Mouse (Mus musculus) embryonic facial prominence, embryonic 10.5 days (tissue): ENCODE results near the gene Olfr957. TPM values are rescaled to one million over a fixed set of nuclear protein-coding genes. Genes with fewer than 3 reads are reported as not detected.

Experiments used
- DNase-seq: peaks from one replicate; pipeline ENCODE4 v3.0.0-alpha.2; 2017; ENCODE audit warnings: low spot score
- H3K27ac ChIP-seq: fragments of 300-500 bp; sonication (generic); replicated peaks from 2 replicates; pipeline ENCODE4 v1.5.1; 2016; ENCODE audit warnings: mild to moderate bottlenecking
- H3K27me3 ChIP-seq: fragments of 300-500 bp; sonication (generic); replicated peaks from 2 replicates; pipeline ENCODE4 v1.6.1; 2016; ENCODE audit warnings: low read depth, mild to moderate bottlenecking; ENCODE audit not compliant: poor library complexity, severe bottlenecking
- H3K36me3 ChIP-seq: fragments of 300-500 bp; sonication (generic); replicated peaks from 2 replicates; pipeline ENCODE4 v1.6.1; 2016; ENCODE audit warnings: mild to moderate bottlenecking, moderate library complexity
- H3K4me1 ChIP-seq: fragments of 300-500 bp; sonication (generic); 2 replicates; pipeline ENCODE4 v1.6.1; 2016
- H3K4me3 ChIP-seq: fragments of 300-500 bp; sonication (generic); 2 replicates; pipeline ENCODE4 v1.5.1; 2016; ENCODE audit warnings: mild to moderate bottlenecking, moderate library complexity
- H3K9me3 ChIP-seq: fragments of 300-500 bp; sonication (generic); 2 replicates; pipeline ENCODE4 v1.6.1; 2016; ENCODE audit warnings: mild to moderate bottlenecking
- WGBS: fragments of 180-500 bp; shearing (Covaris S2); methylation state at CpG from one replicate; pipeline ENCODE4 v1.1.7; 2016; 5-methylcytosine and 5-hydroxymethylcytosine counted together
- polyA plus RNA-seq: library from polyadenylated mRNA; unstranded; fragments of >200 nt; fragmentation: Nextera tagmentation; extraction: Ambion mirVana; gene quantifications from 2 replicates; pipeline ENCODE4 v1.2.1, GENCODE M21; 2016

The Olfr957 gene
- polyA plus RNA-seq = not detected in 2 replicates

DNA sequence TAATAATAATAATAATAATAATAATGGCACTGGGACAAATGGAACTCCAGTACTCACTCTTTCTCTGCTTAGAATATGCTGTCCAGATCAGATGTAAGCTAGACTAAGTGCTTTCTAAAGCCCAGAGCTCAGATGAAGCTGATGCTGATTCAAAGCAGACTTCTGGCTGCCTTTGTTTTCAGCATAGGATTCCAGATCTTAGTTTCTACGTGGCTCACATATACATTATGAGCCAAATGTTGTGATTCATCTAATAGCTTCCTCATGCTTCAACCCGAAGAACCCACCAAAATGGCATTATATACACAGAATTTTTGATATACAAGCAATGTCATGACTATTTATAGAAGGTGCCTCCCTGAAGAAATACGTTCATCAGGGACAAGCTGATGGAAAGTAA is at the start of gene Olfr957:
Gene Olfr957, minus strand, starts transcription at position 279 of the 400 bp plus-strand sequence.
- H3K36me3 ChIP-seq = no peaks in the 10 kb centered on the region
- no peaks in the 10 kb centered on the region for H3K27me3 ChIP-seq
- H3K27ac ChIP-seq = no peak within 1 kb of the TSS
- WGBS = 75% methylated on average over 3 of the region's 3 CpGs
- no peak within 1 kb of the TSS for H3K4me3 ChIP-seq
- no peaks in the 10 kb centered on the region for H3K9me3 ChIP-seq
- no peaks in the 10 kb centered on the region for H3K4me1 ChIP-seq
- no peak for DNase-seq

GRCm38 (mm10) chr9:39558349-39558647 is 42.7 kb upstream of the Olfr957 start:
- Histone ChIP-seq H3K4me1 (0 out of 2 replicates have a peak, but pooled peaks cover 5% of the 10 kb centered on the region), H3K4me3 (no peak overlapping the region), H3K36me3 (no peaks in the 10 kb centered on the region), H3K27ac (0 out of 2 replicates have a peak overlapping the region, but pooled peaks have one; percentile 21), H3K27me3 (no peaks in the 10 kb centered on the region), H3K9me3 (no peaks in the 10 kb centered on the region)
- DNase-seq = no peak

DNA sequence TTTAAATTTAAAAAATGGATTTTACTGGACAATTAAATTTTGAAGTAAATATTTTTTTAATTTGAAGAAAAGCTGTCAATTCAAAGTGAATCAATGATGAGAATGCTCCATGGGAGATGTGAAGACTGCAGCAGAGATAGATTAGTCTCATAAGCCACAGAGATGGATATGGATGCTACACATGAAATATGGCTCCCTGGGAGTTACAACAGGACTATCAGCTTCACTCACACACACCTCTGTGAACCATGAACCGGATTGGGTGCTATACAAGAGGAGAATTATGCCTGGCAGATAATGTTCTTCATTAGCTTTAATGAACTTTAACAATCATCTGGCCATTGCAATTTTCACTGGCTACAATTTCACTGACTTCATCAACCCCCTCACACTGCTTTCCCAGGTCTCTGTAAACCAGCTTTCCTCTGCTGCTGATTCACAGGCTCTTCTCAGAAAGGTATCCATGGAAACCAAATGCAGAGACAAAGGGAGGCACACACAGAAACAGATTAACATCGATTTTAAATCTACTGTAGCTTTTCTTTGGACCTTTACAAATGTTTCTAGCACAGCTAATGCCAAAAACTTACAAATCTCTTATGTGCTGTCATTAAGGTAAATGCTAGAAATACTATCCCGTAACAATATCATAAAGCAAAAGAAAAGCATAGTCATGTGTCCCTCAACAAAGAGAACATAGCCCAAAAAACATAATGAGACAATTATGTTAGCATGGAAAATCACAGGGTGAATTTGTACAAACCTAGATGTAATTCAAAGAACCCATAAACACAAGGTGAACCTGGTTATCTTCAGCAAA is 42.1 kb upstream of the Olfr957 start:
- WGBS = 58% methylated on average over 3 of the region's 3 CpGs
- Histone ChIP-seq H3K27ac (peak overlapping the region; percentile 21; the same call in 1 of the 2 replicates), H3K4me3 (no peak overlapping the region), H3K27me3 (no peaks in the 10 kb centered on the region), H3K4me1 (0 out of 2 replicates have a peak, but pooled peaks cover 5% of the 10 kb centered on the region), H3K36me3 (no peaks in the 10 kb centered on the region), H3K9me3 (no peaks in the 10 kb centered on the region)
- no peak for DNase-seq

- no peaks in the 10 kb centered on the region for H3K27me3 ChIP-seq
- no peaks in the 10 kb centered on the region for H3K9me3 ChIP-seq
- H3K4me3 ChIP-seq = no peak within 1 kb of the TSS
- H3K27ac ChIP-seq = no peak within 1 kb of the TSS
- DNase-seq = no peak
- H3K36me3 ChIP-seq = no peaks in the 10 kb centered on the region
- 73% methylated on average over 2 of the region's 2 CpGs for WGBS
- 0 out of 2 replicates have a peak, but pooled peaks cover 5% of the 10 kb centered on the region for H3K4me1 ChIP-seq
These were observed 38.3 kb upstream of the Olfr957 start, which contains the start of gene Olfr958 for GRCm38 (mm10) chr9:39553946-39554345. Gene Olfr958 (minus strand): TSS chr9:39554054.

GRCm38 (mm10) chr9:39550806-39551205 is 35.2 kb upstream of the Olfr957 start:
- no peaks in the 10 kb centered on the region for H3K9me3 ChIP-seq
- 83% methylated on average over 5 of the region's 5 CpGs for WGBS
- H3K36me3 ChIP-seq = no peaks in the 10 kb centered on the region

DNA sequence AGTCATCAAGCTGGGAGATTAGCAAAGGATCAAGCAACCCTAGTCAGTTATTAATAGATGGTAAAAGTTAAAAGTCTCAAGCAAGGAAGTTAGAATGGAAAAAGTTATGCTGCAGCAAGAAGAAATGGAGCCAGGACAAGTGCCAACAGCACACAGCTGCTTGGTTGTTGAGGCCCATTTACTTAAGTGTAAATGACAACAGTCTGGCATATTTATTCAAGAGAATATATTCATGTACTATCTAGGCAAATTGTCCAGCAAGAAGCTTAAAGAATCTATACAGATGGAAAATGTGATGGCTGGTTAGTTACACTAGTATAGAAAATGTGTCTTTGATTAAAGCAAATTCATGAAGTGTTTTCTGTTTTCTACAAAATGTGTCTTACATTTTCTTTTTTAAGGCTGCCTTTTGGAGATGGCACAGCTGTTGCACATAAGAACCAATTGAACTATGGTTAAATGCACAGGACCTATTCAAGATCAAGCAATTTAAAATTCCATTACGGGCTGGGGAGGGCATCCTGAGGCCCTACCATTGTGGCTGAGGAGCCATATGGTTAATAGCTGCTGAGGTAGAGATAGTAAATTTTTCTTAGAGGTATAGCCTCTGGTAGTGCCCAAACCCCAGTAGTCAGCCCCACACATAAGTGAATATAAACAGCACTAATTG is 8.1 kb upstream of the Olfr957 start:
- H3K27ac ChIP-seq = no peak overlapping the region
- H3K36me3 ChIP-seq = no peaks in the 10 kb centered on the region
- no peak for DNase-seq
- no peaks in the 10 kb centered on the region for H3K4me1 ChIP-seq
- H3K4me3 ChIP-seq = no peak overlapping the region
- WGBS = 72% methylated on average over 1 of the region's 1 CpGs
- H3K9me3 ChIP-seq = no peaks in the 10 kb centered on the region
- H3K27me3 ChIP-seq = no peaks in the 10 kb centered on the region

More at GRCm38 (mm10) chr9:39550806-39551205, 35.2 kb upstream of the Olfr957 start:
- no peaks in the 10 kb centered on the region for H3K4me1 ChIP-seq
- H3K27me3 ChIP-seq = no peaks in the 10 kb centered on the region
- H3K27ac ChIP-seq = no peak overlapping the region
- H3K4me3 ChIP-seq = no peak overlapping the region
- DNase-seq = no peak

GRCm38 (mm10) chr9:39518595-39518994 is 3.0 kb upstream of the Olfr957 start:
- no peak for DNase-seq
- Histone ChIP-seq H3K27ac (no peak overlapping the region), H3K4me3 (no peak overlapping the region), H3K4me1 (no peaks in the 10 kb centered on the region), H3K36me3 (no peaks in the 10 kb centered on the region), H3K27me3 (no peaks in the 10 kb centered on the region), H3K9me3 (no peaks in the 10 kb centered on the region)

GRCm38 (mm10) chr9:39509412-39509811 is 6.2 kb downstream of the Olfr957 start:
- no peak overlapping the region for H3K4me3 ChIP-seq
- DNase-seq = no peak
- 82% methylated on average over 9 of the region's 9 CpGs for WGBS
- H3K27me3 ChIP-seq = no peaks in the 10 kb centered on the region
- H3K4me1 ChIP-seq = no peaks in the 10 kb centered on the region
- no peak overlapping the region for H3K27ac ChIP-seq
- H3K36me3 ChIP-seq = no peaks in the 10 kb centered on the region
- H3K9me3 ChIP-seq = no peaks in the 10 kb centered on the region

DNA sequence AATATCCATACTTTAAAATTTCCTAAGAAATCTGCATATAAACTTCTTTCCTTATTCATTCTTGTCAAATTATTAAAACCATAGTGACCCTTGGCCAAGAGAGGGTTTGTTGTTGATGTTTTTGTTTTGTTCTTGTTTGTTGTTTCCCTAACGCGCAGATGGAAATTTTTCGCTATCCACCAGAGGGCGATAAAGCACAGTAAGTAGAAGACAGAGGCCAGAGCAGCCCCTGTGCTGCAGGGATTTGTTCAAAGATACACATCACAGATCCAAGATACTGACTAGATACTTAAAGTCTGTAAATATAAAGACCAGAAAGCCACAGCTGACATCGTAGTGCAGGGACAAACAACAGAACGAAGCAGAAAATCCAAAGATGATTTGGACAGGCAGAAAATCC is 6.6 kb downstream of the Olfr957 start:
- Histone ChIP-seq H3K36me3 (no peaks in the 10 kb centered on the region), H3K4me1 (no peaks in the 10 kb centered on the region), H3K4me3 (no peak overlapping the region), H3K27ac (no peak overlapping the region), H3K9me3 (no peaks in the 10 kb centered on the region), H3K27me3 (no peaks in the 10 kb centered on the region)
- peak; percentile 55 for DNase-seq
- 11% methylated on average over 6 of the region's 6 CpGs for WGBS

DNA sequence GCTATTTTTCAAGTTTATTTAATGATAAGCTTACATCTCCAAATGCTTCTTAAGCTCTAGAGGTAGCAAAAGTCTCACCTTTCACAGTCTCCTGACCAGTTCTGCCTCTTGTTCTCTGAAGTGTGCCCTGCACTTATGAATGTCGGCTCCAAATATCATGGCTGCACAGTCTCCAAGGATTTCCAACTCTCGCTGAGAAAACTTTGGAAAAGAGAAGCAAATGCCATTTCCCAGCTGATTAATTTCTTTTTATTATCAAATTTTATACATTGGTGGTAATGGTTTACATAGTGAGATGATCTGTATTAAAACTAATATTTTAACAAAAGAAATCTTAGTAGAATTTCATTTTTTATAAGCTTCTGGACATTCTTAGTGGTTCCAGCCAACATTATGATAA is 21.7 kb downstream of the Olfr957 start, which contains the start of gene Olfr44:
Gene Olfr44, minus strand, starts transcription at position 101 of the 400 bp plus-strand sequence.
- Histone ChIP-seq H3K27ac (no peak within 1 kb of the TSS), H3K4me1 (no peaks in the 10 kb centered on the region), H3K27me3 (no peaks in the 10 kb centered on the region), H3K36me3 (no peaks in the 10 kb centered on the region), H3K9me3 (no peaks in the 10 kb centered on the region), H3K4me3 (no peak within 1 kb of the TSS)
- no peak for DNase-seq
- WGBS = 86% methylated on average over 2 of the region's 2 CpGs

DNA sequence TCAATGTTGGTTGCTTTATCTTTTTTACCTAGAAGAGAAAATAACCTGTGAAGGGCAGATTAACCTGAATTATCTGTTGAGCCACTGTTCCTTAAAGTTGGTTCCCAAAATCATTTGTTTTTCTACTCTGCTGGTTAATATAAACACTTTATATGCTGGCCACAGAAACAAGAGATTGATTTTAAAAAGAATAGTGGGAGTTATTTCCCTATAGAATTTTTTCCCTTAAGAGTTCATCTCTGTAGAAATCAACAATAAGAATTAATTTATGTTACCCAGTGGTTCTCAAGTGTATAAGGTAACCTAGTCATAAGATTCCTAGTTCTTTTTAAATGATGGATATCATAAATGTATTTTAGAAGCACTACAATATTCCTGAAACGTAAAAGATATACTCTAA is 43.8 kb downstream of the Olfr957 start, which contains the start of gene Olfr955:
Gene Olfr955, minus strand, starts transcription at position 101 of the 400 bp plus-strand sequence.
- H3K9me3 ChIP-seq = no peaks in the 10 kb centered on the region
- H3K36me3 ChIP-seq = no peaks in the 10 kb centered on the region
- DNase-seq = no peak
- H3K27me3 ChIP-seq = no peaks in the 10 kb centered on the region
- WGBS = 68% methylated on average over 1 of the region's 1 CpGs
- no peaks in the 10 kb centered on the region for H3K4me1 ChIP-seq
- H3K4me3 ChIP-seq = no peak within 1 kb of the TSS
- H3K27ac ChIP-seq = no peak within 1 kb of the TSS
